Mouse (Mus musculus) left cerebral cortex, adult 11 months (tissue): Measurements from ENCODE around the gene Ufc1.

ENCODE experiments used
- DNase-seq: peaks from one replicate; pipeline ENCODE4 v3.0.0; 2022; ENCODE audit warnings: low spot score

Gene Ufc1

DNA sequence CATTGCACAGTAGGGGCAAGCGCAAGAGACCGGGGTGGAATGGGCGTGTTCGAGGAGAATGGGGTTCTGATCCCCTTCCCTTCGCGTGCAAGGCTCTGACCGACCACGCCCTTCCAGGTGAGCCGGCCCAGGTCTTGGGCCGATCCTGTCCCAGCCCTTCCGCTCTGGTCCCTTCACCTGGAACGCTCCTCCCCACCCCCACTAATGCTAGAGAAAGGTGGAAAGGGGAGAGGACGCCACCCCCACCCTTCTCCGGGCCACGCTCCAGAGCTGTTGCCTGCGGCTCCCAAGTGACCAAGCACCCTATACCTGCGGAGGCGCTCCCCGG lies 24.3 kb downstream of the Ufc1 start:
- DNase-seq = no peak

DNA sequence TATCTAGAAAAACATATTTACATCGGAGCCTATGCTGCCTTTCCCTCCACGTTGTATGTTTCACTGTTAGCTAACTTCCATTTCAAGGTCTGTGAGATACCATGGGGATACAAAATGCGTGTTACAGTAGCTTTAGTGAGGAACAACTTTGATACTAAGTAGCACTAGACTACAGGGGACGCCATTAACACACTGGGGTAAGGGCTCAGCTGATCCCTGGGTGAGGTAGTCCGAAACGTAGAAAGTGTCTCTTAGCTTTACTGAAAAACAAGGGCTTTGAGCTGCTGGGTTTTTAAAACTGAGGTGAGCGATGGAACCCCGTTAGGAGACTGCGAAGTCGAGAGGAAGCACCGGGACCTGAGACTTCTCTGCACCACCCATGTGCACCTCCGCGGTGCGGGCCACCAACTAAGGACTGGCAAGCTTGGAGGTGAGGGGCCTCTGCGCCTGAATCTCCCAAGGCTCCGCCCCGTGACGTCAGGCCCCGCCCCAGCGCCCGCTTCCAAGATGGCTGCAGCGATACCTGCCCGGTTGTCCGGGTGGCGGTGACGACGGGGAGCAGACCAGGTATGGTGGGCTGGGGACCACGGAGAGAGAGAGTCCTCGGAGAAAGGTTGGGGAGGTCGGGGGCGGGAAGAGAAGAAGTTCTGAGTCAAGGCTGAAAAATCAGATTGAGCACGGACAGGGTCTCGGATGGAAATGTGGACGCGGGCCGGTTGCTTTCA lies 24.8 kb downstream of the Ufc1 start, which contains the start of gene B4galt3:
Gene B4galt3 (plus strand): TSS at position 481 of the 725 bp plus-strand sequence.
- DNase-seq = peak; percentile 89

DNA sequence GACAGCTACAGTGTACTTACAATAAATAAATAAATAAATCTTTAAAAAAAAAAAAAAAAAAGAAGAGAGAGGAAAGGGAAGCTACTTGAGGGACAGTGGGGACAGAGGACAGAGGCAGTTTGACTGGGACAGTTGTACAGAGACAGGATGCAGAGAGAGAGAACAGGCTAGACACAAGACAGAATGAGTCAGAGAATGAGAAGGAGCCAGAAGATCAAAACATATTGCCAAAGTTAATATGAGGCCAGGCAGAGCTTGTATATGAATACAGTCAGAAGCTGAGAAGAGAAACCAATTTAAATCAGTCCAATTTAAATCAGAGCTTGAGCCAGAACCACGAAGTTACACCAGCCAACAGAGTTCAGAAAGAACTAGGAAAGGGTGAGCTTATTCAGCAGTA lies 26.5 kb downstream of the Ufc1 start:
- DNase-seq = no peak

DNA sequence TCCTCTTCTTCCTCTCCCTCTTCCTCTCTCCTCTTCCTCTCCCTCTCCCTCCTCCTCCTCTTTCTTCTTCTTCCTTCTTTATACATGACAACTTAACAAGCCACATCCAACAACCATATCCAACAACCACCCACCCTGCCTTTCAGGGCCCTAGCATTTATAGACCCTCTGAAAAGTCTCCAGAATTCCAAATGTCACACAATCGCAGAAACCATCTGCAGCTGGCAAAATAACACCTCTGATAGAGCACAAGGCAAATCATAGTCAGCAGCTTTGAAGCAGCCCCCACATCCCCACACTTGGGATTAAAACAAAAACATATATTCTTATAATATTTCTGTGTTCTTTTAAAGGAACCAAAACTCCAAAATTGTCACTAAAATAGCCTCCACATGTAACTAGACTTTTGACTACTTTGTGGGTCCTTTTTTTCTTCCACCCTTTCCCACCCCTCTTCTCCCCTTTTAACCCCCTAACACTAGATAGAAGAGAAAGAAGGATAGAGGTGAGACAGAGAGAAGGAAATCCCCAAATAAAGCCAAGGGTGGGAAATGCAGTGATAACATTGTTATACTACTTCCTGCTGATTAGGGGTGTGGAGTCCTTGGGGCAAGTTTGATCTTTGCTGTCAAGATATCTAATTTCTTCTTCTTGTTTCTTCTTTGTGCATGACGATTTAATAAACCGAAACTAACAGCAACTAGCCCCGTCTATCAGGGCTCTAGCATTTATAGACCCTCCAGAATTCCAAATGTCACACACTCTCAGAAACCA lies 28.7 kb downstream of the Ufc1 start:
- no peak for DNase-seq

DNA sequence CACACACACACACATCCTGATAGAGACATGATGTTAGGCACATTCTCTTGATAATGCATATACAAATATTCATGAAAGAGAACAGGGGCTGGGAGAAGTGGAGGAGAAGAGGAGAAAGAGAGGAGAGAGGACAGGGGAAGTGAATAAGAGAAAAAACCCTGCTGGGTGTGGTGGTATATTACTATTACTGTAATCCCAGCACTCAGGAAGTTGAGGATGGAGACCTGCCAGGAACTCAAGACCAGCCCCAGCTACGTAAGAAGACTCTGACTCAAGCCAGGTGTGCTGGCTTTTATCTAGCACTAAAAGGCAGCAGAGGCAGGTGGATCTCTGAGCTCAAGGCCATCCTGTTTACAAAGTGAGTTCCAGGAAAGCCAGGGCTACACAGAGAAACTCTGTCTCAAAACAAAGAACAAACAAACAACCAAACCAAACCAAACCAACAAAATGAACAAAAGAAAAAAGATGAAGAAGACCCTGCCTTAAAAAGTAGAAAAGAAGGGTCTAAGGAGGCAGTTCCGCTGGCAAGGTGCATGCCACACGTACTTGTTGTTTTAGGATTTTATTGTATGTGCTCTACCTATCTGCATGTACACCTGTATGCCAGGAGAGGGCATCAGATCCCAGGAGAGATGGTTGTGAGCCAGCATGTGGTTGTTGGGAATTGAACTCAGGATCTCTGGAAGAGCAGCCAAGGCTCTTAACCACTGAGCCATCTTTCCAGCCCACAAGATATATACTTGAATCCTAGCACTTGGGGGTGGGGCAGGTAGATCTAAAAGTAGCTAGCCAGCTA lies 31.0 kb downstream of the Ufc1 start:
- no peak for DNase-seq

DNA sequence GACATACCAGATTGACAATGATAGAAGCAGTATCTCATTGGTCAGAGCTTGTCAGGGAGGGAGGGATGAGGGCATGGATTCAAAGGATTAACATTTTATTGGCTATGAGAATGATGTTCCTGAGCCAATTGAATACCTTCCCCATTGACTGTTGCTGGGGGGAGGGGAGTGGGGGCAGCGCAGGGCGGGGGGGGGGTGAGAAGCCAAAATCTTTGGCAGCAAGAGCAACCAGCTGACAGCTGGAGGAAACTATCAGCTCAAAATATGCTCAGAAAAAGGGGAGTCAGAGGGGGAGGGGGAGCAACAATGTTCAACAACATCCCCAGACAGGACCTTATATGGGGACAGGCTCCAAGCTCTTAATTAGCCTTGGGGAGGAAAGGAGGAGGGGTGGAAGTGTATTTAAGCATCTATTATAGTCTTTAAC lies 31.6 kb downstream of the Ufc1 start:
- DNase-seq = no peak

DNA sequence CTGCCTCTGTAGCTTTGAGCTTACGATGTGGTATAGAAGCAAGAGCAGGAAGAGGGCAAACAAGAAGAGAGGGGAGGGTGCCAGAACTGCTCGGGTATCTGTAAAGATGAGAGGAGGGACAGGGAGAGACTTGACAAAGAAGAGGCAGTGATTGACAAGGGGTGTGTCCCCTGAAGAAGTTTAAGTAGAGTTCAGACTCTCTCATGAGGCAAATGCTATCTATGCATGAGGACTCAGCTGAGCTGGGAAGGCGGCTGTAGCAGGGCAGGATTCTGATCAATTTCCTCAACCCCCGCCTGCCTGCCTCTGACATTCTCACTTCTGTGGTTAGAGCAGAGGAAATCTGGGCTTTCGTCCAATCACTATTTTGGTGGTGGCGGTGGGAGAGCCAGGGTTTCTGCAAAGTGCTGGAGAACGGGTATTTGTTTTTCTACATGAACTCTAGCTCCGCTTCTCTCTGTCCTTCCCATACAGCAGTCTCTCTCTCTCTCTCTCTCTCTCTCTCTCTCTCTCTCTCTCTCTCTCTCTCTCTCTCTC lies 32.2 kb downstream of the Ufc1 start:
- DNase-seq = no peak

DNA sequence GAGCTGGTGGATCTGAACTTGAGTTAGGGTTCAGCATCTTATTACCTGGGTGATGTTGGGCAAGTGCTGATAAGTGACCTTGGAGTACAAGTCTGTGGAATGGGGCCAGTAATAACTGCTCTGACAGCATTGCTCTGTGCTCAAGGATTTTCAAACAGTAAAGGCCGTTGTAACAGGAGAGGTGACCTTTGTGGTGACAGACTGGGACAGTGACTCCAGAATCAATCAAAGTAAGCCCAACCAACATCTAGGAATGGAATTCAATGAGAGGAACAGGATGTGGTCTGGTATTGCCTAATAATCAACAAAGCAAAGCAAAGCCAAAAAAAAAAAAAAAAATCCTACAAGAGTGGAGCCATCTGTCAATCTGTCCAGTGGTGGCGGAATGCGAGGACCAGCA lies 34.5 kb downstream of the Ufc1 start:
- no peak for DNase-seq

DNA sequence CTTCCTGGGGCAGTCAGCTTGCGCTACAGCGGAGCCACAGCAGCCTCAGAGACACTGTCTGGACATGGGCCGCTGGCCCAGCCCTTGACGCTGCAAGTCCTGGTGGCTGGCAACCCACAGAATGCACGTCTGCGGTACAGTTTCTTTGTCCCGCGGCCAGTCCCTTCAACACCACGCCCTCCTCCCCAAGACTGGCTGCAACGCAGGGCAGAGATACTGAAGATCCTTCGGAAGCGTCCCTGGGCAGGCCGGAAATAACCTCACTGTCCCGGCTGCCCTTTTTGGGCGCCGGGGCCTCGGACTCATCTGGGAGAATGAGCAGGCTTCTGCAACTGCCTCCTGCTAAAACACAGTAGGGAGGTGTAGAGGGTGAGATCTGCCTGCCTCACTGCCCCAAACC lies 35.9 kb downstream of the Ufc1 start:
- no peak for DNase-seq

DNA sequence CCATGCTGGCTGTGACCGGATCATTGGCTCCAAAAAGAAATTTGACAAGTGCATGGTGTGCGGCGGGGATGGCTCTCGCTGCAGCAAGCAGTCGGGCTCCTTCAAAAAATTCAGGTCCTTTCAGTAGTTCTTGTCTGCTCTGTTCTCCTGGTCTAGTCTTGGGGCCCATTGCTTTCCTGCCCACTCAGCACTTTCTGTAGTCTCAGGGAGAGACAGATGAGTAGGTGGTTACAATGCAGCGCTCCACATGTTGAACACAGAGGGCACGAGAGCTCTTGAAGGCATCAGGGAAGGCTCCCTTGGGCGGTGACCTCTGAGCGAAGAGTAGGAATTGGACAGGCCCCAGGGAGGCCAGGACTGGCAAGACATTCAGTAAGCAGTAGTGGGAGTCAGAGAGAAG lies 37.0 kb downstream of the Ufc1 start:
- DNase-seq = no peak

DNA sequence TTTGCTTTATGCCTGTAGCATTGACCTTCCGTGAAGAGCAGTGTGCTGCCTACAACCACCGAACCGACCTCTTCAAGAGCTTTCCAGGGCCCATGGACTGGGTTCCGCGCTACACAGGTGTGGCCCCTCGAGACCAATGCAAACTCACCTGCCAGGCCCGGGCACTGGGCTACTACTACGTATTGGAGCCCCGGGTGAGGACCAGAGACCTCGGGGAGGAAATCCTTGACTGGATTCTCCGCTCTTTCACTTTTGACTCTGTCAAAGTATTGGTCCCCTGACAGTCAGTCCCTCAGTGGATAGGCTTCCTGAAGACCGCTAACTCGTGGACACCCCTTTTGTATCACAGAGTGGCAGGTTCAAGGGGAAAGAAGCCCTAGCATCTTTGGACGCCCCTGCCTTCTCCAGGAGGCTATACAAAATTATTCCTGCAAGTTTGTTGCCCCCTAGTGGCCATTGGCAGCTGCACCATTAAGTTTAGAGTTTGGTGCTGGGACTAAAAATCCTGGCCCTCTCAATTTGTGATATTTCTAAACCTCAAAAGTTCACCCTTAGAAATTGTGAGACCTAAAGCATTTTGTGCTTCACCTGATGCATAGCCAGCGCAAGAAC lies 37.8 kb downstream of the Ufc1 start:
- DNase-seq = no peak

DNA sequence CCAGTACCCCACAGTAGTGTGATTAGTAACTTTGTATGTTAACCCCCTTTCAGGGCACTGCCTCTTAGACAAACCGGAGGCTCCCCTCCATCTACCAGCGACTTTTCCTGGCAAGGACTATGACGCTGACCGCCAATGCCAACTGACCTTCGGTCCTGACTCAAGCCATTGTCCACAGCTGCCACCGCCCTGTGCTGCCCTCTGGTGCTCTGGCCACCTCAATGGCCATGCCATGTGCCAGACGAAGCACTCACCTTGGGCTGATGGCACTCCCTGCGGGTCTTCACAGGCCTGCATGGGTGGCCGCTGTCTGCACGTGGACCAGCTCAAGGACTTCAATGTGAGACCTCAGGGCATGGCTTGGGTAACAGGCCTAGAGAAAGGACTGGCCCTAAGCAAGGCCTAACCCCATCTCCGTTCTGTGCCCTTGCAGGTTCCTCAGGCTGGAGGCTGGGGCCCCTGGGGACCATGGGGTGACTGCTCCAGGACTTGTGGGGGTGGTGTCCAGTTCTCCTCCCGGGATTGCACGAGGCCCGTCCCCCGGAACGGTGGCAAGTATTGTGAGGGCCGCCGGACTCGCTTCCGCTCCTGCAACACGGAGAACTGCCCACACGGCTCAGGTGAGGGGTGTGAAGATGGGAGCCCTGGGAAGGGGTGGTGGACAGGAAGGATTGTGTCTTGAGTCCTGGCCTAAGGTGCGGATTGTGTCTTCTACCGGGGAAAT lies 38.6 kb downstream of the Ufc1 start:
- no peak for DNase-seq

DNA sequence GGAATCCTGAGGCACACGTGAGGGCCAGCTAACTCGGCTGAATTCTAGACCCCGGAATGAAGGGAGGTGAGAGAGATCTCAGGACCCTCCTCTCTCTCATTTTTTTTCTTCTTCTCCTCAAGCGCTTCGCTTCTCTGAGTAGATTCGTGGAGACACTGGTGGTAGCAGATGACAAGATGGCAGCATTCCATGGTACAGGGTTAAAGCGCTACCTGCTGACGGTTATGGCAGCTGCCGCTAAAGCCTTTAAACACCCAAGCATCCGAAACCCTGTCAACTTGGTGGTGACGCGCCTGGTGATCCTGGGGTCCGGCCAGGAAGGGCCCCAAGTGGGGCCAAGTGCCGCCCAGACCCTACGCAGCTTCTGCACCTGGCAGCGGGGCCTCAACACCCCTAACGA lies 42.4 kb downstream of the Ufc1 start:
- DNase-seq = no peak

DNA sequence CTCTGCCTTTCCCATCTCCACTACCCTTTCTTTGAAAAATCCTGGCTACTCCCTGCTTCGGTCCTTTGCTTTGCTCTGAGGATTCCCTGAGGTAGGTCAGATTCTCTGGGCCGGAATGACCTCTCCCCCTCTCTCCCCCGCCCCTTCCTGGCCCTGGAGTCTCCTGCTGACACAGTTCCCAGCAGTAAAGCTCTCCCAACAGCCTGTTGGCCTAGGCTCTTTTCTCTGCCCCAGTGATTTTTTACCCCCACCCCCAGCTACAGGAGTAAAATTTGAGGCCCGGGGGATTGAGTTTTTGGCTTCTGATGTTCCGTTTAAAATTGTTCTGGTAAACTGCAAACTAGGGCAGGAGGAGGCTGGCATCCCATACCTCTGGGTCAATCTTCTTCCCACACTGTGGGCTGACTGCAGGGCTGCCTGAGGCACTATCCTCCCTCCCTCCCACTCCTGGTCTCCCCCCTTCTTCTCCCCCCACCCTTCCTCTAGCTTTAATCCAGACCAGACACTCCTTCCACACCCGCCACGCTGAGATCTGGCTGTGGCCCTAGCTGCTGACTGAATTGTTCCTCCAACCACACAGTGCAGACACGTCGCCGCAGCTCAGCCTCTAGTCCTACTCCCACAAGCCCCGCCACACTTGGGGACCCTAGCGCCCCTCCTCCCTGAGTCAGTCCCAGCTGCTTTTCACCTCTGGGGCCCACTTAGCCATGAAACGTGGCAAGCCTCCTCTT lies 43.1 kb downstream of the Ufc1 start:
- DNase-seq = no peak

DNA sequence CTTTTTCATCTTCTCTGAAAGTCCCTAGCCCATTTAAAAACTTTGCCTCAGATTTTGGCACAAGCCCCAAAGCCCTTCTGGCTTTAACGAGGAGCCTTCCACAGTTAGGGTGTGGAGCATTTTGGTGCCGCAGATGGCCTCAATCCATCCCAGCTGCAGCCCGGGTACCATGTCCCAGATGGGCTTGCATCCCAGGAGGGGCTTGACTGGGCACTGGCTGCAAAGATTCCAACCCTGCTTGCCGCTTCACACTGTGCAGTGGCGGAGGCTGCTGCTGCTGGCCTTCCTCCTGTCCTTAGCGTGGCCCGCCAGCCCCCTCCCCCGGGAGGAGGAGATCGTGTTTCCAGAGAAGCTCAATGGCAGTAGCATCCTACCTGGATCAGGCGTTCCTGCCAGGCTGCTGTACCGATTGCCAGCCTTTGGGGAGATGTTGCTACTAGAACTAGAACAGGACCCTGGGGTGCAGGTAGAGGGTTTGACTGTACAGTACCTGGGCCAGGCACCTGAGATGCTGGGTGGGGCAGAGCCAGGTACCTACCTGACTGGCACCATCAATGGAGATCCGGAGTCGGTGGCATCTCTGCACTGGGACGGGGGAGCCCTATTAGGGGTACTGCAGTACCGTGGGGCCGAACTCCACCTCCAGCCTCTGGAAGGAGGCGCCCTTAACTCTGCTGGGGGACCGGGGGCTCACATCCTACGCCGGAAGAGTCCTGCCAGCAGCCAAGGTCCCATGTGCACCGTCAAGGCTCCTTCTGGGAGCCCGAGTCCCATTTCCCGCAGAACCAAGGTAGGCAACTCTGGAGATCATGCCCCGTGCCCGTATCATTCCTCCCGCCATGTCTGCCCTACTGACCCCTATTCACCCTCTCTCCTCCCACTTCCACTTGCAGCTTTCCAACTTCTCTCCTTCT lies 43.9 kb downstream of the Ufc1 start, which contains the start of gene Ndufs2:
Gene Ndufs2 (minus strand): TSS at position 709 of the 914 bp plus-strand sequence.
- DNase-seq = no peak

DNA sequence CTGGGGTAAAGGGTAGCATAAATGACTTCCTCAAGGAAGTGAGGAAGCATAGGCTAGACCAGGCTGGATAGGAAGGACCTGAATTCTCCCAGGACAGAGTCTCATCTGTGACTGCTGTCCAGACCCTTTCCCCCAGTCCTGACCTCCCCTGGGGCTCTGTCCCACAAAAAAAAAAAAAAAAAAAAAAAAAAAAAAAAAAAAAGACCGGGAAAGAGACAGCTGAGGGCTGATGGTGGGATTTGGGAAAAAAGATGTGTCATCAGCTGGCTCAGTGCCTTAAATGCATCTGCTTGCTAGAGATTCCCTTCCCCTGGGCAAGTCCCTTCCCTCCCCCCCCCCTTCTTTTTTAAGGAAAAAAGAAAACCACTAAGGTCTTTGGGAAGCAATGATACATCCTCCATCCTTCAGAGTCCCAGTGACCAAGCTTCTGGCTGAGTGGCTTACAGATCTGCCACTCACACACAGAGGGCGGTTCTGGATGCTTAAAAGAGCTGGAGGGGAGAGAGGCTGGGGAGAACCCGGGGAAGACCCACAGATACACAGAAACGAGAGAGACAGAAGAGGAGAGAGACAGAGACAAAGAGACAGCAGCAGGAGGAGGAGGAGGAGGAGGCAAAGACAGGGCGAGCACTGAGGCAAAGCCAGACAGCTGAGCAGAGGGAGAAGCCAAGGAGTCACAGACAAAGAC lies 44.8 kb downstream of the Ufc1 start, which contains the start of gene Adamts4:
Gene Adamts4 (plus strand): TSS at position 509 of the 688 bp plus-strand sequence.
- DNase-seq = no peak

DNA sequence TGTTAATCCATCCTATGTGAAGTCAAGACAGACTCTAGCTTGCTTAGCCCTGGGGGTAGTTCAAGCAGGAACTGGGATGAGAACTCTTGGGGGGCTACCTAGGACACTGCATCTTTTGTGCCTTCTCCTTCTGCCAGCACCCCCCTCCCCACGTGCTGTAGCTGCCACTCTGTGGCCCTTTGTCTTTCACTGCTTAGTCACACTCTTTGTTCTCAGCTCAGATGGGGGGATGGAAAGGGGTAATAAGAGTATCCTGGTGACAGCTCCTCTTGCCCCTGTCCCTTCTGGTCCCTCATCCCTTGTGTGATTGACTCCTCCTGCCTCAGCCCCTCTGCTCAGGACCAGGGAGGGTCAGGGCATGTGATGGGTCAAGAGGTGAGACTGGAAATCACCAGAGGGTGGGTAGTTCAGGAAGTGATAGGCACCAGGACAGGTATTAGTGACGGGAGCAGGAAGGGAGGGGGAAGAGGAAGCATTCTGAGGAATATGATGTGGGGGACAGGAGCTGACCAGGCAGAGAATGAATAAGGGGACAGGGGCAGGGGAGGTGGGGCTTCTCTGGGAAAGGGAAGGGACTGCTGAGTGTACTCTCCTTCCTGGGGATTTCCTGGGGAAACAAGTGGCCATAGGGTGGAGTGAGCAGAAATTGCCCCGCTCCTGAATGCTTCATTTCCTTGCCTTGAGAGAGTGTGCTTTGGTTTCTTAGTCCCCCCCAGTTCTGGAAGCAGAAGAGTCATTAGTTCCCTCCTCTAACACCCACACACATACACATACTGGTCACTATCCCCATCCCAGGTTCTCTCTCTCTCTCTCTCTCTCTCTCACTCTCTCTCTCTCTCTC lies 46.2 kb downstream of the Ufc1 start:
- no peak for DNase-seq

DNA sequence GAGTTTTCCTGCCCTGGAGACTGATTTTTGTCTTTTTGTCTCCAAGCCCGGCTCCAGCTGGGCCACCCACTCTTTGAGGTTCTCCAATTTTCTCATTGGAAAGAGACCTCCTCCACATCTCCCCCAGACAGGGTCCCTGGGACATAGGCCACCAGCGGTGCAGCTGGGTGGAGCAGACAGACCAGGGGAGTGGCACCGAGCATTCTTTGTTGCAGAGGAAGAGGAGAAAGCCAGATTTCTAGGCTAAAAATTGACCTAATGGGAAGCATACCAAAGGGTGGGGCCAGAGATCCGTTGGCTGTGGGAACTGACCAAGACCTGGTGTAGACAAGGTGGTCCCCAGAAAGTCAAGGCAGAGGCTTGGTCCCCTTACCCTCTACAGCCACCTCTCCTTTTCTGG lies 46.9 kb downstream of the Ufc1 start:
- no peak for DNase-seq
